Mouse (Mus musculus) cerebellum, adult 2 months (tissue): ENCODE results near the gene Iyd. TPM values are rescaled to one million over a fixed set of nuclear protein-coding genes. Genes with fewer than 3 reads are reported as not detected.

Experiments
- DNase-seq, 2 experiments: peaks; one replicate each; pipeline ENCODE4 v3.0.0; 2021
- H3K27ac ChIP-seq: fragments of 200-500 bp; 2 replicates; pipeline ENCODE4 v1.5.1; 2012; ENCODE audit warnings: low read length, control low read depth, inconsistent platforms; ENCODE audit not compliant: insufficient read depth
- H3K27me3 ChIP-seq: fragments of 200-500 bp; 2 replicates; pipeline ENCODE4 v1.6.1; 2012; ENCODE audit warnings: inconsistent platforms, mild to moderate bottlenecking, low read length, moderate library complexity; ENCODE audit not compliant: control insufficient read depth, insufficient read depth
- H3K4me1 ChIP-seq: fragments of 200-500 bp; 2 replicates; pipeline ENCODE4 v1.6.1; 2011; ENCODE audit warnings: low read length; ENCODE audit not compliant: control insufficient read depth, insufficient read depth
- H3K4me3 ChIP-seq: fragments of 200-500 bp; replicated peaks from 2 replicates; pipeline ENCODE3; 2011; ENCODE audit warnings: mild to moderate bottlenecking, low read depth, low read length, control low read depth; ENCODE audit not compliant: insufficient read depth
- CTCF ChIP-seq: fragments of 200-500 bp; IDR thresholded peaks from 2 replicates; pipeline ENCODE4 v1.5.1; 2011; ENCODE audit warnings: low read depth, mild to moderate bottlenecking, control low read depth, low read length, moderate library complexity, borderline replicate concordance; ENCODE audit not compliant: insufficient read depth
- POLR2A ChIP-seq: fragments of 200-500 bp; IDR thresholded peaks from 2 replicates; pipeline ENCODE4 v1.6.1; 2011; ENCODE audit warnings: low read length, control low read depth, borderline replicate concordance; ENCODE audit not compliant: insufficient read depth
- WGBS: fragments of 180-500 bp; shearing (Covaris S2); methylation state at CpG from one replicate; pipeline ENCODE4 v1.1.7; 2018; 5-methylcytosine and 5-hydroxymethylcytosine counted together
- polyA plus RNA-seq: library from polyadenylated mRNA; depleted of rRNA; stranded (reverse); fragments of >200 nt; gene quantifications from 2 replicates; pipeline ENCODE4 v1.2.3, GENCODE M21; 2012

The Iyd gene
- polyA plus RNA-seq, 1 experiment = 0.52 TPM

DNA sequence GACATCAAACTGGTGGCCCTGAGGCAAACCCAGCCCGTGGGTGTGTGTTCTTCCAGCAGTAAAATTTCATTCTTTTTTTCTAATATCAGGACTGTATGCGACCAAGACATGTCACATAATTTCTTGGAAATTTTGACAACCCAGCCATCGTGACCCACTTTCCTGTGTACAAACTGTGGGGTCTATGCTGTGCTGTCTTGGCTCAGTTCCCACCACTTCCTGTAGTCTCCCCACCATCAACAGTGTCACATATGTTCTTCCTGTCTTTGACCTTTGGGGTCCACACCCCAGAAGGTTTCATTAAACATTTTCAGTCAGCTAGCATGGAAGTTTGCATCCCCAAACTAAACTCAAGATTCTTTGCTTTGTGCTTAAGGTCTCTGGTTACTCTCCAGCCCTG is 28.6 kb upstream of the Iyd start:
- Histone ChIP-seq H3K4me1 (no peaks in the 10 kb centered on the region), H3K27me3 (no peaks in the 10 kb centered on the region), H3K4me3 (no peak overlapping the region), H3K27ac (no peak overlapping the region)
- WGBS = 68% methylated on average over 3 of the region's 3 CpGs
- TF ChIP-seq POLR2A = no peak
- no peak for TF ChIP-seq CTCF
- no peak for DNase-seq

DNA sequence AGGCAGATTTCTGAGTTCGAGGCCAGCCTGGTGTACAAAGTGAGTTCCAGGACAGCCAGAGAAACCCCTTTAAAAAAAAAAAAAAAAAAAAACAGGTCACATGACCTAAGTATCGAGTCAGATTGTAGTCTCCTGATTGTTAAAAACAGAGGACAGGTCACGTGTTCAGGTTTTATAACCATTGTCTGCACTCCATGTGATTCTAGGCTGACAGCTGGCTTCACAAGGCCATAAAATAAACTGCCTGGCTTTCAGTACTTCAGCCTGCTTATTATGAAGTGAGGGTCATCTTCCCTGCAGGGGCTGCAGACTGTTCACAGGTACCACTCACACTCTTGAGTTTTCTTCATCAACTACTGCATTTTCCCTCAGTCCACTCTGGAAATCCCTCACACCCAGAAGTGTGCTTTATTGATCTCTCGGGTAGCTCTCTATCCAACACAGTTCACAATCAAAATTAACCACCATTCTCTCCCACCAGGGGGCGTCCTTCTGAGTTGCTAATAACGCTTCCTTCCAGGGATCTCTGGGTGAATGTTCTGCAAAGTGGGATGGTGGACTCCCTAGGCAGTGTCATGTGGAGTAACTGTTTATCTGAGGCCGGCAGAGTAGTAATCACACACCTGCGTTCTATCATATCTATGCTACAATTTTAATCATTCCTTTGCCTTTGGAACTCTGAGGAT is 27.3 kb upstream of the Iyd start:
- Histone ChIP-seq H3K4me1 (no peaks in the 10 kb centered on the region), H3K27me3 (no peaks in the 10 kb centered on the region), H3K4me3 (no peak overlapping the region), H3K27ac (no peak overlapping the region)
- 82% methylated on average over 8 of the region's 8 CpGs for WGBS
- no peak for DNase-seq
- TF ChIP-seq POLR2A (no peak), CTCF (no peak; the same call in 1 of the 2 replicates)

DNA sequence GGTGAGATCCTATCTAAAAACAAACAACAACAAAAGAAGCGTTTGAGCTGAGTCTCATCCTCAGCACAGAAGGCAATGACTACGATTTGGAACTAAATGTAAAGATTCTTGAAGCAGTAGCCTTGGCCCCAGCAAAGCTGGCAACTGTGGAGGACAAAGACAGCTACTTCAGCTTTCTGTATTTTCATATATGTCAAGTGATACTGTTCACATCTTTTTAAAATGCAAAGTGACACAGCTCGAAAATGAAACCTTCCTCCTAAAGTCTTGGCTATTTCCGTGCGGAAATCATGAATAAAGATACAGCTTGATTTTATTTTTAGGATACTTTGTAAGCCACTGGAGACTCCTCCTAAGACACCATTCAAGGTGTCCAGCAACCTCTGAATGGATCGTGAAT is 26.1 kb upstream of the Iyd start:
- H3K27ac ChIP-seq = no peak overlapping the region
- no peak overlapping the region for H3K4me3 ChIP-seq
- no peaks in the 10 kb centered on the region for H3K4me1 ChIP-seq
- TF ChIP-seq POLR2A (no peak), CTCF (no peak)
- WGBS = 86% methylated on average over 6 of the region's 6 CpGs
- no peak for DNase-seq
- no peaks in the 10 kb centered on the region for H3K27me3 ChIP-seq

DNA sequence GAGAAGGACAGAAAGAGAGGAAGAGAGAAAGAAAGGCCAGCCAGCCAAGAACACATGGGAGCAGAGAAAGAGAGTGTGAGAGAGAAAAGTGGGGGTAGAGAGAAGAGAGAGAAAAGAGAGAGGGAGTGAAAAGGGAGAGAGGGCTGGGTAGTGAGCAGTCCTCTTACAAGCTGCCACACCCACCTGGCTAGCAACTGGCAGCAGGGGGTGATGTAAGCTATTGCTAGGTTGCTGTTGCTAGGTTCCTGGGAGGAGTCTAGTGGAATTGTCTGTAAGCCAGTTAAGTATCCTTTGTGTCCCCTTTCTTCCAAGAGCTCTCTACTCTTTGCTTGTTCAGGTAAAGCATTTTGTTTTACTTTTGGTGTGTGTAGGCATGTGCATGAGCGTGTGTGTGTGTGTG is 25.4 kb upstream of the Iyd start:
- no peak overlapping the region for H3K27ac ChIP-seq
- H3K4me1 ChIP-seq = no peaks in the 10 kb centered on the region
- TF ChIP-seq CTCF = no peak
- TF ChIP-seq POLR2A = no peak
- no peaks in the 10 kb centered on the region for H3K27me3 ChIP-seq
- no peak overlapping the region for H3K4me3 ChIP-seq
- 95% methylated on average over 1 of the region's 1 CpGs for WGBS
- DNase-seq = no peak

DNA sequence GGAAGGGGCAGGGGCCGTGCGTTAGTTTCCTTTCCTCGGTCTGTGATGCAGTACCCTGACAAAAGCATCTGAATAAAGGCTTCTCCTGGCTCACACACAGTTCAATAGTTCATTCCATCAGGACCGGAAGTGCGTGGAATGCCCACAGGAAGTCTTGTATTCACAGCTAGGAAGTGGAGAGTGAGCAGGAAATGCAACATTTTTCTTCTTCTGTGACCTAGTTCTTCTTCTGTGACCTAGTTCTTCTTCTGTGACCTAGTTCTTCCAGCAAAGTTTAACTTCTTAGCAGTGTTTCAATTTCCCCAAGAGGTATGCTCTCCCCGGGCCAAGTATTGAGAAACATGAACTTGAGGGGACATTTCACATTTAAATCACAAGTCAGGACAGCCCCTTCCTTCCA is 23.6 kb upstream of the Iyd start:
- no peaks in the 10 kb centered on the region for H3K4me1 ChIP-seq
- TF ChIP-seq POLR2A = no peak
- no peak for TF ChIP-seq CTCF
- no peaks in the 10 kb centered on the region for H3K27me3 ChIP-seq
- DNase-seq = no peak
- 76% methylated on average over 6 of the region's 6 CpGs for WGBS
- no peak overlapping the region for H3K4me3 ChIP-seq
- H3K27ac ChIP-seq = no peak overlapping the region

DNA sequence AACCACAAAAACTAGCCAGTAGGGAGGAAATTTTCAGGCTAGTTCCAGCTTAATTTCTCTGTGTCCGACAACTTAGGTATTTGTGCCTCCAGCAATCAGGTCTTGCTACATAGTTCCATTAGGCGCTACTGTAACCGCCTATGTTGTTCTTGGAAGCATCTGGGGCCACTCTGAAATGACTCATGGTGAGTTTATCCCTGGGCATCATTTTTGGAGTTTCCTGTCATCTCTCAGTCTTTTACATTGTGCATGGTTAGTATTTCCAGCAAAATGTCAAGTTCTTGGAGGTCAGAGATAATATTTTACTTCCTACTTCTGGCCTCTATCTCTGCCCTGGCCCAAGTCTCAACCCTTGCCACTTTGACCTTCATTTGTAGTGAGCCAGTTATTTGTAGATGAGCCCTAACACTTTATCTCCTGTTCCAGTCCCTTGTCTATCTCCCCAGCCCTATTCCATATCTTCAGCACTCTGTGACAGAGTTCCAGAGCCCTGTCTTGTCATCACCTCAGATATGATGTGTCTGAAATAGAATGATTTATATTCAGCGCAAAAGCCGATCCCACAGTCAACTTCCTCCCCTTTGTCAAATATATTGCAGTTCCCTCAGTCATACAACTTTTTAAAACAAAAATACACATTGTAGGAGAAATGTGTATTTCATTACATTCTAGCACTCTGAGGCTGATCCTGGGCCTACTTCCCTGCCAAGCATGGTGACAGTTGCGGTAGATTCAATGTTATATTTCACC is 16.8 kb upstream of the Iyd start:
- Histone ChIP-seq H3K27ac (no peak overlapping the region), H3K4me3 (no peak overlapping the region), H3K27me3 (no peaks in the 10 kb centered on the region), H3K4me1 (no peaks in the 10 kb centered on the region)
- DNase-seq = no peak
- TF ChIP-seq CTCF (no peak), POLR2A (no peak)
- WGBS = 94% methylated on average over 6 of the region's 6 CpGs

DNA sequence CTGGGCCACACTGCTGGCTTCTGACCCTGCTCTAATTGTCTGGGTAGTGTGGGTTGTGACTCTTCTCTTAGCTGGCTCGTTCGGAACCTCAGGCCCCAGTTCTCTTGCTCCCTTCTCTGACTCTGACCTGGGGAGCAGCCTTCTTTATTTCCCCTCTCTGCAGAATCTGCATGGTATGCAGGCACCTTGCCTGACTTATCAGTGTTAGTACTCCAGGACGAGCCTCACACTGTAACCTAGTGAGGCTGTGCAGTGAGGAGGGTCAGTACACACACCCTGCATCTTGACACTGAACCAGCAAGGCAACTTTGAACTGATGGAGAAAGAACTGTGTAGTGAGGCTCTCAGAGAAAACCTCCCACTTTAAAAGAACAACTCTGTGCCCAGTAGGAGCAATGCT is 15.5 kb upstream of the Iyd start:
- WGBS = 79% methylated on average over 3 of the region's 3 CpGs
- Histone ChIP-seq H3K4me3 (no peak overlapping the region), H3K27me3 (no peaks in the 10 kb centered on the region), H3K4me1 (no peaks in the 10 kb centered on the region), H3K27ac (no peak overlapping the region)
- no peak for TF ChIP-seq POLR2A
- TF ChIP-seq CTCF = no peak
- DNase-seq = no peak
